Mouse (Mus musculus): ENCODE measurements around the gene Oca2. TPM values are rescaled to one million over a fixed set of nuclear protein-coding genes. Genes with fewer than 3 reads are reported as not detected.

The Oca2 gene
- polyA plus RNA-seq, 1 experiment from 2014 or later = 1.5 TPM

Other genes starting within 250 kb of the Oca2 start
- 22.2 and 24.0 TPM in 2 replicates for gene Nipa1, start 219.8 kb upstream of the Oca2 start, polyA plus RNA-seq (2015; fragmentation: Nextera tagmentation; extraction: Ambion mirVana)
- 46.7 and 47.8 TPM in 2 replicates for gene Herc2, start 189.6 kb upstream of the Oca2 start, polyA plus RNA-seq (2015; fragmentation: Nextera tagmentation; extraction: Ambion mirVana)